Mouse (Mus musculus) induced T-regulatory cell, adult 2 months (primary cell): ENCODE measurements around the gene Sim2.
A peak's percentile ranks its signal among the peaks of the same experiment; 100 is the strongest.

Source experiments
- DNase-seq: peaks from one replicate; pipeline ENCODE4 v3.0.0-alpha.2; 2012; ENCODE audit warnings: low read depth

Sim2 gene

GRCm38 (mm10) chr16:94079075-94079855, 5.5 kb upstream of the Sim2 start:
- DNase-seq, result no peak

- no peak for DNase-seq
Measured at GRCm38 (mm10) chr16:94079856-94080555, 4.7 kb upstream of the Sim2 start.

GRCm38 (mm10) chr16:94081596-94081995, 3.1 kb upstream of the Sim2 start:
- no peak for DNase-seq

- DNase-seq, result no peak
Measured at GRCm38 (mm10) chr16:94081996-94082708, 2.6 kb upstream of the Sim2 start.

GRCm38 (mm10) chr16:94082960-94083847, 1.5 kb upstream of the Sim2 start:
- no peak for DNase-seq

GRCm38 (mm10) chr16:94083848-94084525, 744 bp upstream of the Sim2 start:
- no peak for DNase-seq

- DNase-seq, result no peak
Measured at GRCm38 (mm10) chr16:94085603-94086285, 1.0 kb downstream of the Sim2 start.

- DNase-seq, result no peak
Measured at GRCm38 (mm10) chr16:94086701-94087569, 2.2 kb downstream of the Sim2 start.

- DNase-seq, result no peak
Measured at GRCm38 (mm10) chr16:94087570-94088225, 3.0 kb downstream of the Sim2 start.

GRCm38 (mm10) chr16:94088226-94088748, 3.6 kb downstream of the Sim2 start:
- no peak for DNase-seq

GRCm38 (mm10) chr16:94088819-94089692, 4.3 kb downstream of the Sim2 start:
- no peak for DNase-seq

GRCm38 (mm10) chr16:94092511-94093150, 7.9 kb downstream of the Sim2 start:
- no peak for DNase-seq

- no peak for DNase-seq
Measured at GRCm38 (mm10) chr16:94093151-94093863, 8.6 kb downstream of the Sim2 start.

- DNase-seq, result no peak
Measured at GRCm38 (mm10) chr16:94094251-94095108, 9.7 kb downstream of the Sim2 start.

GRCm38 (mm10) chr16:94095109-94095822, 10.5 kb downstream of the Sim2 start:
- DNase-seq, result peak; percentile 50
